Mouse (Mus musculus) olfactory bulb, adult 2 months (tissue): ENCODE results near the gene Usp49. TPM values are rescaled to one million over a fixed set of nuclear protein-coding genes. Genes with fewer than 3 reads are reported as not detected.

Experiments used
- H3K27ac ChIP-seq: fragments of 200-500 bp; 2 replicates; pipeline ENCODE4 v1.5.1; 2012; ENCODE audit warnings: low read depth, low read length; ENCODE audit not compliant: insufficient read depth
- H3K4me1 ChIP-seq: fragments of 200-500 bp; 2 replicates; pipeline ENCODE4 v1.6.1; 2012; ENCODE audit warnings: low read length; ENCODE audit not compliant: control insufficient read depth, insufficient read depth
- H3K4me3 ChIP-seq: fragments of 200-500 bp; 2 replicates; pipeline ENCODE4 v1.5.1; 2012; ENCODE audit warnings: mild to moderate bottlenecking, low read depth, low read length, moderate library complexity; ENCODE audit not compliant: insufficient read depth
- CTCF ChIP-seq: fragments of 200-500 bp; IDR thresholded peaks from 2 replicates; pipeline ENCODE4 v1.5.1; 2012; ENCODE audit warnings: low read depth, mild to moderate bottlenecking, low read length, moderate library complexity; ENCODE audit not compliant: insufficient read depth
- POLR2A ChIP-seq: fragments of 200-500 bp; IDR thresholded peaks from 2 replicates; pipeline ENCODE4 v1.6.1; 2012; ENCODE audit warnings: mild to moderate bottlenecking, low read depth, low read length, moderate library complexity; ENCODE audit not compliant: insufficient read depth
- WGBS: fragments of 180-500 bp; shearing (Covaris S2); methylation state at CpG from one replicate; pipeline ENCODE4 v1.1.7; 2018; 5-methylcytosine and 5-hydroxymethylcytosine counted together
- polyA plus RNA-seq: library from polyadenylated mRNA; stranded (reverse); fragments of >200 nt; gene quantifications from 2 replicates; pipeline ENCODE4 v1.2.4, GENCODE M21; 2012; ENCODE audit warnings: low replicate concordance; ENCODE audit not compliant: missing spikeins, insufficient read depth, insufficient read length

Gene Usp49
- polyA plus RNA-seq, result not detected in 2 replicates

- 1% methylated on average over 3 of the region's 3 CpGs for WGBS
- TF ChIP-seq CTCF, result no peak
- no peak for TF ChIP-seq POLR2A
- H3K4me1 ChIP-seq, result peaks cover 12% of the 10 kb centered on the region
- peak within 1 kb of the TSS; percentile 100 for H3K4me3 ChIP-seq
- H3K27ac ChIP-seq, result no peak within 1 kb of the TSS
These were observed at the start of gene Usp49 for GRCm38 (mm10) chr17:47630678-47631065. TSS of gene Usp49 (plus strand) at chr17:47630690.

- H3K4me1 ChIP-seq, result no peaks in the 10 kb centered on the region
- H3K4me3 ChIP-seq, result no peak overlapping the region
- no peak overlapping the region for H3K27ac ChIP-seq
- TF ChIP-seq CTCF (no peak), POLR2A (no peak)
- WGBS, result 96% methylated on average over 4 of the region's 4 CpGs
These were observed 49.5 kb upstream of the Usp49 start for GRCm38 (mm10) chr17:47580962-47581361.

- 89% methylated on average over 8 of the region's 8 CpGs for WGBS
- Histone ChIP-seq H3K27ac (no peak overlapping the region), H3K4me3 (no peak overlapping the region), H3K4me1 (0 out of 2 replicates have a peak, but pooled peaks cover 2% of the 10 kb centered on the region)
- TF ChIP-seq CTCF, result no peak
- no peak for TF ChIP-seq POLR2A
These were observed 42.0 kb upstream of the Usp49 start for GRCm38 (mm10) chr17:47588517-47588916.

- no peak overlapping the region for H3K4me3 ChIP-seq
- no peak for TF ChIP-seq POLR2A
- no peak for TF ChIP-seq CTCF
- peaks cover 16% of the 10 kb centered on the region for H3K4me1 ChIP-seq
- 88% methylated on average over 3 of the region's 3 CpGs for WGBS
- H3K27ac ChIP-seq, result no peak overlapping the region
These were observed 39.4 kb upstream of the Usp49 start for GRCm38 (mm10) chr17:47591073-47591472.

GRCm38 (mm10) chr17:47593215-47593853 lies 37.2 kb upstream of the Usp49 start:
- Histone ChIP-seq H3K4me1 (peaks cover 30% of the 10 kb centered on the region), H3K4me3 (peak overlapping the region; percentile 83), H3K27ac (0 out of 2 replicates have a peak overlapping the region, but pooled peaks have one; percentile 18)
- TF ChIP-seq POLR2A (peak; percentile 55), CTCF (no peak)
- WGBS, result under 1% methylated on average over 63 of the region's 63 CpGs

- H3K27ac ChIP-seq, result peak overlapping the region; percentile 46; the same call in 1 of the 2 replicates
- H3K4me1 ChIP-seq, result peaks cover 30% of the 10 kb centered on the region
- WGBS, result under 1% methylated on average over 13 of the region's 13 CpGs
- peak overlapping the region; percentile 83 for H3K4me3 ChIP-seq
- no peak for TF ChIP-seq CTCF
- TF ChIP-seq POLR2A, result no peak
These were observed 36.7 kb upstream of the Usp49 start for GRCm38 (mm10) chr17:47593854-47594182.

- under 1% methylated on average over 43 of the region's 43 CpGs for WGBS
- peaks cover 30% of the 10 kb centered on the region for H3K4me1 ChIP-seq
- H3K27ac ChIP-seq, result peak overlapping the region; percentile 46; the same call in 1 of the 2 replicates
- no peak for TF ChIP-seq POLR2A
- no peak for TF ChIP-seq CTCF
- peak overlapping the region; percentile 83 for H3K4me3 ChIP-seq
These were observed 36.1 kb upstream of the Usp49 start for GRCm38 (mm10) chr17:47594183-47594968.

- TF ChIP-seq CTCF (no peak; the same call in 1 of the 2 replicates), POLR2A (no peak)
- H3K27ac ChIP-seq, result no peak overlapping the region
- H3K4me1 ChIP-seq, result peaks cover 30% of the 10 kb centered on the region
- 8% methylated on average over 8 of the region's 9 CpGs for WGBS
- H3K4me3 ChIP-seq, result peak overlapping the region; percentile 29
These were observed 35.6 kb upstream of the Usp49 start for GRCm38 (mm10) chr17:47594969-47595247.
